Mouse (Mus musculus): ENCODE measurements around the gene Duox2.

Duox2 gene

DNA sequence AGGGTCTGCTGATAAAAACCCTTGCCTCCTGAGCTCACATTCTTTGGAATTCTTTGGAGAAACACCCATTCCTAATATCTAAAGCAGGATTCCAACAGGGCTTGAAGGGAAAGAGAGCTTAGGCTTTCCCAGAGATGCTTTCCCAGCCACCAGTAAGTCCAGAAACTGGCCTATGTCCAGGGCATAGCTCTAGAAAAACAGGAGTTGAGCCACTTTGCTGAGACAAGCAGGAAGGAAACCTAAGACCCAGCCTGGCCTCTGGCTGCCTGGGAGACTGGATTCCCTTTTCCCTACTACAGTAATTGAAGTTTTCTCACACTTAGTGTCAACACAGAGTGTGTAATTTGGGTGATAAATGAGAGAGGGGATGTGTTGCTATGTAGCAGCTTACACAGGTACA lies 61.9 kb downstream of the Duox2 start:
- no peak for DNase-seq (ENCODE audit: low spot score)

DNA sequence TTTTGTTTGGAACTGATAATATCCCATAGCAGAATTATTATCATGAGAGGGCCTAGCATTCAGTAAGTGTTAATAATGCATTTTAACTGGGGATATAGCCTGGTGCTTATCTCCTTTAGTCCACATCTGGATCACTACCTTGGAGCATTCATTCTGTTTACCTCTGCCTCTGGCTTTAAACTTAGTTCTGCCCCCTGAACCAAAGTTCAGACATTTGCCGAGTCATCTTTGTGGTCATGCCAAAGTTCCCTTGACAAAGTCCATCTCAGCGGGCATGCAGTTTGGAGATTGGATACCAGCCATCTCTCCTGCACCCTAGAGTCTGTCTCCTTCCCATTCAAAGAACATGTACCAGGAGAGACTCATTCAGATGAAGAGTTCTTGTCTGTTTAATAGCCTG lies 62.8 kb downstream of the Duox2 start:
- no peak for DNase-seq (ENCODE audit: low spot score)

DNA sequence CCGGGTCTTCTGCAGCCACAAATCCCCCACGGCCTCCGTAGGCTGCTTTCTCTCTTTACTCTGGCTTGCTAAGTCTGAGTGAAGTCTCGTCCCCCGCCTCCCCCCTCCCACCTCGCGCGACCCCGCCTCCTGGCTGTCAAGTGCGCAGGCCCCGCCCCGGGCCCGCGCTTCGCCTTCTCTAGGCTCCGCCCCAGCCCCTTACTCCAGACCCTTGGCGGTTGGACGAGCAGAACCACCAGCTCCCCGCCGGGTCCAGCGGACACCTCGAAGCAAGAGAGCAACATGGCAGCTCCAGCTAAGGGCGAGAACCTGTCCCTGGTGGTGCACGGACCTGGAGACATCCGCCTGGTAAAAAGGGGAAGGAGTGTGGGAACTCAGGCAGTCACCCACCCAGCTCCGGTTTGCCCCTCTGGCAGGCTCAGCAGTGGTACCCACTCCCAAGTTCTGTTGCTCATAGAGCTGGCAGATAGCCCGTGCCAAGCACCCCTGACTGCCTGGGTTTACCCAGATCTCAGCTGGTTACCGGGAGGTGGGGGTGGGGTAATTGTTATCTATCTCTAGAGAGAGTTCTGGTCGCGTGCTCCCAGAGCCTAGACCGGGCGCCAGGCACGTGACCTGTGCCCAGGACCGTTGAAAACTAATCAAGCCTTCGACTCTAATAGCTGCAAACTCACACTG lies 63.5 kb downstream of the Duox2 start, which contains the start of gene Sord:
Gene Sord, plus strand, starts transcription at position 139 of the 678 bp plus-strand sequence.
- peak; percentile 61 for DNase-seq (ENCODE audit: low spot score)

DNA sequence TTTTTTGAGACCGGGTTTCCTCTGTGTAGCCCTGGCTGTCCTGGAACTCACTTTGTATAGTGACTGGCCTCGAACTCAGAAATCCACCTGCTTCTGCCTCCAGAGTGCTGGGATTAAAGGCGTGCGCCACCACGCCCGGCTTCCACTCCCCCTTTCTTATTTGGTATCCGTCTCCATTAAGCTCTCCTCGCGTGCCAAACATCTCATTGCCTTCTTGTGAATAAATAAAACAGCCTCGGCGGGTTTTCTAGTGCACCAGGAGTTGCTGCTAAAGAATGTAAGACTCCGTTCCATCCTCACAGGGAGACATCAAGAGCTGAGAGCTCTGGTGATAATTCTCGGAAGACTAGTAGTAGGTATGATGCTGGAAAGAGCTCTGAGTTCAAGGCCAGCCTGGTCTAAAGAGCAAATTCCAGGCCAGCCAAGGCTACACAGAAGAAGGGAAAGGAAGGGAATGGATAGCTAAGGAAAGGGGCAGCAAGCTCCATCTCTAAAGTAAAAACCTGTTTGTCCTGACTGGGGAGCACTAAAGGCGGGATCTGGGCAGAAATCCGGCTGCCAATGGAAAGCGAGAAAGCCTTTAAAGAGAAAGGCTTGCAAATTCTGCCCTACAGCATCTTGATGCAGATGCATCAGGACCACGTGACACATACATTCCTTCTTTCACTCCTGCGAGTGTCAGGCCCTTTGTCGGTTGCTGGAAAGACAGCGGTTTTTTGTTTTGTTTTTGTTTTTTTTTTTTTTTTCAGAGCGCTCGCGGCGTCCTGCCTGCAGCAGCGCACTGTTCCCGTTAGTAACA lies 64.3 kb downstream of the Duox2 start:
- no peak for DNase-seq (ENCODE audit: low spot score)

DNA sequence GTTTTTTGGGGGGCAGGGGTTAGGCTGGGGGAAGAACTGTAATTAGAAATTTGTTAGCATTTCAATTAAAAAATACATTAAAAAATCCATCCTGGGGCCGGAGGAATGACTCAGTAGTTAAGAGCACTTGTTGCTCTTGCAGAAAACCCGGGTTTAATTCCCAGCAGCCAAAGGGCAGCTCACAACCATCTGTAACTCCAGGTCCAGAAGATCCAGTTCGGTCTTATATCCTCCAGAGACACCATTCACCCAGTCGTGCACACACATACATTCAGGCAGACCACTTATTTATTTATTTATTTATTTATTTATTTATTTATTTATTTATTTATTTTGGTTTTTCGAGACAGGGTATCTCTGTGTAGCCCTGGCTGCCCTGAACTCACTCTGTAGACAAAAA lies 64.9 kb downstream of the Duox2 start:
- no peak for DNase-seq (ENCODE audit: low spot score)

DNA sequence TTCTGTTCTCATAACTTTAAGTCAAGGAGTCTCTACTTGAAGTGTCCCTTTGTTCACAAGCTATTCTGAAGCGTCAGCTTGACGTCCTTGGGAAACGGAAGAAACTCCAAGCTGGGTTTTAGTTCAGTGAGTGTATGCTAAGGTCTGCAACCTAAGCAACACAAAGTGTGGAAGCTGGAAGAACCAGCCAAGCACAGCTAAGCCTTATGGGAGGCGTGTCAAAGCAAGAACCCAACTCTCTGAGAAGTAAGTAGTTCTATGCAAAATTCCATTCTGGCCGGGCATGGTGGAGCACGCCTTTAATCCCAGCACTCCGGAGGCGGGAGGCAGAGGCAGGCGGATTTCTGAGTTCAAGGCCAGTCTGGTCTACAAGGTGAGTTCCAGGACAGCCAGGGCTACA lies 66.6 kb downstream of the Duox2 start:
- DNase-seq (ENCODE audit: low spot score), result no peak

DNA sequence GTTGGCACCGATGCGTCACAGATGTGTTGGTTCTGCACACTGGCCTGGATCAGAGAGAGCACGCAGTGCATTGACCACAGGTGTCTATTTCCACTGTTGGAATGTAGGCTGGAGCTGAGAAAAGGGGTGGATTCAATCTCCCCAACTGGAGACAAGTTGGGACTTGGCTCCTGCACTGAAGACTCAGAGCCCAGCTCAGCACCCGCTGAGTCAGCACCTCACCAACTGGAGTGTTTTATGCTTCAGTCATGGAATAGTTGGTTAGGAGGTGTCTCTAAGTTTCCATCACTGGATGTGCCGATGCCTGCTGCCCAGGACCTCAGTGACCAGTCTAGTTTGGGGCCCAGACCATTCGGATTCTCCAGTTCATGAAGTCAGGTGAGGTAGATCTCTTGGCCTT lies 67.9 kb downstream of the Duox2 start:
- no peak for DNase-seq (ENCODE audit: low spot score)

All from T-cell, adult 2 months (primary cell).